Mouse (Mus musculus): ENCODE measurements around the gene Xpo5. TPM values are rescaled to one million over a fixed set of nuclear protein-coding genes. Genes with fewer than 3 reads are reported as not detected.
A peak's percentile ranks its signal among the peaks of the same experiment; 100 is the strongest.

The Xpo5 gene
- polyA plus RNA-seq, 1 experiment from 2014 or later: 48.4 TPM

- H3K27ac ChIP-seq (ENCODE audit: low read length): no peak overlapping the region
- no peak overlapping the region for H3K4me3 ChIP-seq (ENCODE audit: low read depth, low read length)
- H3K4me2 ChIP-seq (replicated peaks; ENCODE audit: low read depth, low read length): no peak overlapping the region
- no peak overlapping the region for H3K9ac ChIP-seq (replicated peaks; ENCODE audit: low read depth, low read length)
- H3K36me3 ChIP-seq (ENCODE audit: control insufficient read depth, insufficient read depth, low read length): peaks cover 45% of the 10 kb centered on the region
- no peak for ATAC-seq (ENCODE audit: insufficient number of reproducible peaks, insufficient read depth, low FRiP score, low read depth)
- H3K4me1 ChIP-seq (ENCODE audit: control insufficient read depth, insufficient read depth, low read length): peaks cover 10% of the 10 kb centered on the region
- no peaks in the 10 kb centered on the region for H3K9me3 ChIP-seq (ENCODE audit: control insufficient read depth, low read depth, low read length)
- H3K27me3 ChIP-seq (ENCODE audit: control insufficient read depth, insufficient read depth, low read length): no peaks in the 10 kb centered on the region
- WGBS: 52% methylated on average over 4 of the region's 4 CpGs
Observed at GRCm38 (mm10) chr17:46277586-46277985, 75.0 kb downstream of the Xpo5 start.

DNA sequence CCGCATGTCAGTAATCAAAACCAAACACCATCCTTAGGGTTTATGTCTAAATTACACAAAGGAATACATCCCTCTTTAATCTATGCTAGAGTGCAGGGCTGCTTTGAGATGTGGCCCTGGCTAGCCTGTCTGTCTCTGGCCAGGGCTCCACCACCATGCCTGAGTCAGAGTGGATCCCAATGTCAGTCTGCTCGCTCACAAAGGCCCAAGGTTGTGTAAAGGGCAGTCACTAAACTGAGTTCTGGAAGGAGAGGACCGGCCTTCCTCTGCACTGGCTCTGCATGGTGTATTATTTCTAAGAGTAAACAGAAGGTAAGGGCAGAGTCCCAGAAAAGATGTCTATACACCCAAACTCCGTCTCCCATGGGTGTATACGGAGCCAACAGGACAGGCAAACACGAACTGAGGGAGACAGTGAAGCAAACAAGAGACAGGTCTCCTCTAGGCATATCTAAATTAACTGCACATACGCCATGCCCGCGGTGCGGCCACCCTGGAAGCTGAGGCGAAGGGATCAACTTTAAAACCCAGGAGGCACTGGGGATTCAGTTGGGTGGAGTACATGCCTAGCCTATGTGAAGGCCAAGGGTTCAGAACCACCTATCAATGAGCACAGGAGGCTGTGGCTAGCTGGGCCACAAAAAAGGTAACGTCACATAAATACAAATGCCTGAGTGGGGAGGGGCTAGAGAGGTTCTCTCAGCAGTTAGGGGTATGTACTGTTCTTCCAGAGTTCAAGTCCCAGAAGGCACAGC is 75.6 kb downstream of the Xpo5 start:
- no peak overlapping the region for H3K9ac ChIP-seq (replicated peaks; ENCODE audit: low read depth, low read length)
- H3K4me3 ChIP-seq (ENCODE audit: low read depth, low read length): no peak overlapping the region
- peak overlapping the region; percentile 39; the same call in 1 of the 2 replicates for H3K27ac ChIP-seq (ENCODE audit: low read length)
- no peak overlapping the region for H3K4me2 ChIP-seq (replicated peaks; ENCODE audit: low read depth, low read length)
- 84% methylated on average over 12 of the region's 12 CpGs for WGBS
- peaks cover 43% of the 10 kb centered on the region for H3K36me3 ChIP-seq (ENCODE audit: control insufficient read depth, insufficient read depth, low read length)
- H3K4me1 ChIP-seq (ENCODE audit: control insufficient read depth, insufficient read depth, low read length): peaks cover 11% of the 10 kb centered on the region
- no peaks in the 10 kb centered on the region for H3K9me3 ChIP-seq (ENCODE audit: control insufficient read depth, low read depth, low read length)
- no peaks in the 10 kb centered on the region for H3K27me3 ChIP-seq (ENCODE audit: control insufficient read depth, insufficient read depth, low read length)
- ATAC-seq (ENCODE audit: insufficient number of reproducible peaks, insufficient read depth, low FRiP score, low read depth): no peak

- Histone ChIP-seq H3K4me3 (ENCODE audit: low read depth, low read length) (peak within 1 kb of the TSS; percentile 72), H3K9me3 (ENCODE audit: control insufficient read depth, low read depth, low read length) (no peaks in the 10 kb centered on the region), H3K36me3 (ENCODE audit: control insufficient read depth, insufficient read depth, low read length) (peaks cover 27% of the 10 kb centered on the region), H3K27ac (ENCODE audit: low read length) (peak within 1 kb of the TSS; percentile 92), H3K4me2 (replicated peaks; ENCODE audit: low read depth, low read length) (peak within 1 kb of the TSS; percentile 83), H3K9ac (replicated peaks; ENCODE audit: low read depth, low read length) (peak within 1 kb of the TSS; percentile 81), H3K4me1 (ENCODE audit: control insufficient read depth, insufficient read depth, low read length) (peaks cover 16% of the 10 kb centered on the region), H3K27me3 (ENCODE audit: control insufficient read depth, insufficient read depth, low read length) (no peaks in the 10 kb centered on the region)
- 1% methylated on average over 37 of the region's 37 CpGs for WGBS
- peak; percentile 98 for ATAC-seq (ENCODE audit: insufficient number of reproducible peaks, insufficient read depth, low FRiP score, low read depth)
Observed at GRCm38 (mm10) chr17:46282483-46283123, 80.0 kb downstream of the Xpo5 start, which contains the start of gene Tjap1. Gene Tjap1, minus strand, starts transcription at chr17:46283026.

DNA sequence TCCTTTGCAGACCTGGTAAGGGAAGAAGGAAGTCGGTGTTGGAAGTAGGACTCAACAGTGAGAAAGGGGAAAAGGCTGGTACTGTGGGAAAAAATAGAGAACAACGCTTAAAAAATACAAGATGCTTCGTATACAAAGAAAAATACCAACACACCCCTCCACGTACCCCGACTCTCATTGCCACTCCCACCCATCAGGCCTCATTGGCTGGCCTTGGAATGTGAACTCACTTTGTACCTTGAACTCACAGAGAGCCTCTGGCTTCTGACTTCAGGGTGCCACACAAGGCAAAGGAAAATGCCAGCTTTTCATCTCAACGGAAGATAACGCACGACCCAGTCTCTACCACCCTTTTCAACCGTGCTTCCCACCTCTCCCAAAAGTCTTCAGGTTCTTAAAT is 80.6 kb downstream of the Xpo5 start:
- no peak overlapping the region for H3K27ac ChIP-seq (ENCODE audit: low read length)
- peak overlapping the region; percentile 83 for H3K4me2 ChIP-seq (replicated peaks; ENCODE audit: low read depth, low read length)
- H3K9ac ChIP-seq (replicated peaks; ENCODE audit: low read depth, low read length): no peak overlapping the region
- WGBS: 21% methylated on average over 9 of the region's 9 CpGs
- no peak; the same call in 1 of the 2 replicates for ATAC-seq (ENCODE audit: insufficient number of reproducible peaks, insufficient read depth, low FRiP score, low read depth)
- peaks cover 24% of the 10 kb centered on the region for H3K36me3 ChIP-seq (ENCODE audit: control insufficient read depth, insufficient read depth, low read length)
- H3K4me1 ChIP-seq (ENCODE audit: control insufficient read depth, insufficient read depth, low read length): peaks cover 19% of the 10 kb centered on the region
- peak overlapping the region; percentile 72 for H3K4me3 ChIP-seq (ENCODE audit: low read depth, low read length)
- H3K27me3 ChIP-seq (ENCODE audit: control insufficient read depth, insufficient read depth, low read length): no peaks in the 10 kb centered on the region
- no peaks in the 10 kb centered on the region for H3K9me3 ChIP-seq (ENCODE audit: control insufficient read depth, low read depth, low read length)

DNA sequence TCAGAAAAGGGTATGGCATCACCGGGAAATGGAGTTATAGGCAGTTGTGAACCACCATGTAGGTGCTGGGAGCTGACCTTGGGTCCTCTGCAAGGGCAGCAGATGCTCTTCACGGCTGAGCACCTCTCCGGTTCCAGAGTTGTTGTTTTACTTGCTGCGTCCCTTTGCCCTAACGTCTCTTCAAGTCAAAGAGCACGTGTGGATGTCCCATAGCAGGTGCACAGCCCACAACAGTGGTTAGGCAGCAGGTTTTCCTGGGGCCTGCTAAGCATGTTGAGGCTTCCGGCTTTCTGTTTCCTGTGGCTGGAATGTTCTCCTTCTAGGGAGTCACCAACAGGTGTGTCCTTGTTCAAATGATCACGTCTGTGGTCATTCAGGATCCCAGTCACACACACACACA is 81.3 kb downstream of the Xpo5 start:
- Histone ChIP-seq H3K4me3 (ENCODE audit: low read depth, low read length) (no peak overlapping the region), H3K9ac (replicated peaks; ENCODE audit: low read depth, low read length) (no peak overlapping the region), H3K4me1 (ENCODE audit: control insufficient read depth, insufficient read depth, low read length) (peaks cover 23% of the 10 kb centered on the region), H3K27ac (ENCODE audit: low read length) (no peak overlapping the region), H3K27me3 (ENCODE audit: control insufficient read depth, insufficient read depth, low read length) (no peaks in the 10 kb centered on the region), H3K36me3 (ENCODE audit: control insufficient read depth, insufficient read depth, low read length) (peaks cover 17% of the 10 kb centered on the region), H3K9me3 (ENCODE audit: control insufficient read depth, low read depth, low read length) (no peaks in the 10 kb centered on the region), H3K4me2 (replicated peaks; ENCODE audit: low read depth, low read length) (no peak overlapping the region)
- WGBS: 82% methylated on average over 8 of the region's 8 CpGs
- no peak for ATAC-seq (ENCODE audit: insufficient number of reproducible peaks, insufficient read depth, low FRiP score, low read depth)

DNA sequence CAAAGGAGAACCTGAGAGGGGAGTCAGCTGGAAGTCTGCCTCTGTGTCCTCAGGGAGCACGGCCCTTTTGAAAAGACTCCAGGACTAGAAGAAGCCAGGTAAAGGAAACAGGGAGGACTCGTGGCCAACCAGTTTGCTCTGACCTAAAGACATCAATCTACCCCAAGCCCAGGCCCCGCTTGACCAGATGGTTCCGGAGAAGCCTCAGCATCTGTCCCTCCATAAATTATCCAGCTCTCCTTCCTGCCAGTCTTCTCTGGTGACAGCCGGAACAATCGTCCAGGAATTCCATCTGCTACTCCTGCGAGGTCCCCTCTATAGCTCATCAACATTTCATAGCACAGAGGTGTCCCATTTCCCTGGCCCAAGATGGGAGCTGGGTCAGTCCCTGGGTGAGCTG is 82.1 kb downstream of the Xpo5 start:
- H3K9ac ChIP-seq (replicated peaks; ENCODE audit: low read depth, low read length): no peak overlapping the region
- no peak overlapping the region for H3K4me3 ChIP-seq (ENCODE audit: low read depth, low read length)
- H3K27ac ChIP-seq (ENCODE audit: low read length): no peak overlapping the region
- peaks cover 11% of the 10 kb centered on the region for H3K36me3 ChIP-seq (ENCODE audit: control insufficient read depth, insufficient read depth, low read length)
- H3K9me3 ChIP-seq (ENCODE audit: control insufficient read depth, low read depth, low read length): no peaks in the 10 kb centered on the region
- 34% methylated on average over 7 of the region's 7 CpGs for WGBS
- ATAC-seq (ENCODE audit: insufficient number of reproducible peaks, insufficient read depth, low FRiP score, low read depth): no peak
- no peaks in the 10 kb centered on the region for H3K27me3 ChIP-seq (ENCODE audit: control insufficient read depth, insufficient read depth, low read length)
- peaks cover 23% of the 10 kb centered on the region for H3K4me1 ChIP-seq (ENCODE audit: control insufficient read depth, insufficient read depth, low read length)
- H3K4me2 ChIP-seq (replicated peaks; ENCODE audit: low read depth, low read length): no peak overlapping the region

DNA sequence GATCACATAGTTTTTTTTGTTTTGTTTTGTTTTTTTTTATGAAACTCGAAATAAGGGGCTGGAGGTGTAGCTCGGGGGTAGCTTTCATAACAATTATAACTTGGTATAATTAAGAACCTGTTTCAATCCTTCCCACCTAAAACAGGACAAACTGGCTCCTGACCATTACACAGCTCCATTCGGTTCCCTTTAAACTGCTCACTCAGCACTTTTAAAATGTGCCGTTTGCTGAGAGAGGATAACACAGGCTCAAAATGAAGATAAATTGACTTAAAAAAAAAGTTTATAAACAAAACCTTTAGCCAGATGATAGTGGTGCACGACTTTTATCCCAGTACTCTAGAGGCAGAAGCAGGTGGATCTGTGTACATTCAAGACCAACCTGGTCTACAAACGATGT is 82.8 kb downstream of the Xpo5 start:
- Histone ChIP-seq H3K4me3 (ENCODE audit: low read depth, low read length) (no peak overlapping the region), H3K9ac (replicated peaks; ENCODE audit: low read depth, low read length) (no peak overlapping the region), H3K4me2 (replicated peaks; ENCODE audit: low read depth, low read length) (no peak overlapping the region), H3K27ac (ENCODE audit: low read length) (no peak overlapping the region), H3K27me3 (ENCODE audit: control insufficient read depth, insufficient read depth, low read length) (no peaks in the 10 kb centered on the region), H3K9me3 (ENCODE audit: control insufficient read depth, low read depth, low read length) (no peaks in the 10 kb centered on the region), H3K36me3 (ENCODE audit: control insufficient read depth, insufficient read depth, low read length) (peaks cover 4% of the 10 kb centered on the region), H3K4me1 (ENCODE audit: control insufficient read depth, insufficient read depth, low read length) (peaks cover 23% of the 10 kb centered on the region)
- no peak for ATAC-seq (ENCODE audit: insufficient number of reproducible peaks, insufficient read depth, low FRiP score, low read depth)
- WGBS: 36% methylated on average over 6 of the region's 6 CpGs

DNA sequence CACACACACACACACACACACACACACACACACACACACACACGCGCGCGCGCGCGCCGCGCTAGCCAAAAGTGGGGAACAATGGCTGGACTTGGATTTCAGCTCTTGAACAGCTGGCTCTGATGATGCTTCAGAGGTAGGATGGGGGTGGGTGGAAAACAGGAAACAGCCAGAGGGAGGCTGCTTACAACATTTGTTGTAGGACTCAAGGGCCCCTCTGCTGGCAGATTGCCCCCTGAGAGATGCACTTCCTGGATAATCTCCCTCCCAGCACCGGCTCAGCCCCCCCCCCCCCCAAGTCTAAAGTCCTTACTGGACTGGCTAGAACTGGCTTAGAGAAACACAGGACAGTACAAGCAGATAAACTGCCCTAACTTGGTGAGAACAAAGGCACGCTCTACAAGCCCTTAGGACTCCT is 85.1 kb downstream of the Xpo5 start:
- no peak; the same call in 1 of the 2 replicates for ATAC-seq (ENCODE audit: insufficient number of reproducible peaks, insufficient read depth, low FRiP score, low read depth)
- Histone ChIP-seq H3K9ac (replicated peaks; ENCODE audit: low read depth, low read length) (no peak overlapping the region), H3K4me2 (replicated peaks; ENCODE audit: low read depth, low read length) (no peak overlapping the region), H3K4me1 (ENCODE audit: control insufficient read depth, insufficient read depth, low read length) (peaks cover 12% of the 10 kb centered on the region; the same call in 1 of the 2 replicates), H3K27ac (ENCODE audit: low read length) (peak overlapping the region; percentile 58), H3K9me3 (ENCODE audit: control insufficient read depth, low read depth, low read length) (no peaks in the 10 kb centered on the region), H3K4me3 (ENCODE audit: low read depth, low read length) (no peak overlapping the region), H3K36me3 (ENCODE audit: control insufficient read depth, insufficient read depth, low read length) (no peaks in the 10 kb centered on the region), H3K27me3 (ENCODE audit: control insufficient read depth, insufficient read depth, low read length) (no peaks in the 10 kb centered on the region)
- 46% methylated on average over 11 of the region's 11 CpGs for WGBS

Data from stomach, embryonic 14.5 days (tissue).